Mouse (Mus musculus) neural tube, embryonic 11.5 days (tissue): Measurements from ENCODE around the gene B4galt5. TPM values are rescaled to one million over a fixed set of nuclear protein-coding genes. Genes with fewer than 3 reads are reported as not detected.

ENCODE experiments used
- ATAC-seq: fragments of 200-750 bp; cut with Nextera tagmentation; 2 replicates; pipeline ENCODE4 v1.8.0; 2017; ENCODE audit warnings: moderate number of reproducible peaks, mild to moderate bottlenecking, moderate TSS enrichment, moderate library complexity; ENCODE audit not compliant: insufficient read depth, low FRiP score, low TSS enrichment
- DNase-seq: peaks from one replicate; pipeline ENCODE4 v3.0.0-alpha.2; 2015; ENCODE audit warnings: low spot score
- H3K27ac ChIP-seq: fragments of 300-500 bp; sonication (generic); 2 replicates; pipeline ENCODE4 v1.5.1; 2014; ENCODE audit warnings: low read depth, mild to moderate bottlenecking, low read length
- H3K27me3 ChIP-seq: fragments of 300-500 bp; sonication (generic); 2 replicates; pipeline ENCODE4 v1.6.1; 2014; ENCODE audit warnings: mild to moderate bottlenecking, low read length, mixed read lengths; ENCODE audit not compliant: control insufficient read depth, insufficient read depth
- H3K36me3 ChIP-seq: fragments of 300-500 bp; sonication (generic); 2 replicates; pipeline ENCODE4 v1.6.1; 2014; ENCODE audit warnings: mild to moderate bottlenecking, low read length, moderate library complexity, mixed read lengths; ENCODE audit not compliant: control insufficient read depth, insufficient read depth
- H3K4me1 ChIP-seq: fragments of 300-500 bp; sonication (generic); 2 replicates; pipeline ENCODE4 v1.6.1; 2014; ENCODE audit warnings: low read length, mixed read lengths; ENCODE audit not compliant: control insufficient read depth, insufficient read depth
- H3K4me2 ChIP-seq: fragments of 300-500 bp; sonication (generic); 2 replicates; pipeline ENCODE4 v1.6.1; 2014; ENCODE audit warnings: low read depth, mild to moderate bottlenecking, moderate library complexity
- H3K4me3 ChIP-seq: fragments of 300-500 bp; sonication (generic); 2 replicates; pipeline ENCODE4 v1.5.1; 2014; ENCODE audit warnings: low read depth, low read length
- H3K9ac ChIP-seq: fragments of 300-500 bp; sonication (generic); 2 replicates; pipeline ENCODE4 v1.6.1; 2014; ENCODE audit warnings: mild to moderate bottlenecking, low read length
- H3K9me3 ChIP-seq: fragments of 300-500 bp; sonication (generic); 2 replicates; pipeline ENCODE4 v1.6.1; 2016; ENCODE audit warnings: low read length; ENCODE audit not compliant: control insufficient read depth
- WGBS: fragments of 180-500 bp; shearing (Covaris S2); extraction: QIAGEN DNeasy Blood & Tissue Kit; methylation state at CpG from one replicate; pipeline ENCODE4 v1.1.7; 2014; 5-methylcytosine and 5-hydroxymethylcytosine counted together
- polyA plus RNA-seq: library from polyadenylated mRNA; unstranded; fragments of >200 nt; fragmentation: Nextera tagmentation; extraction: Ambion mirVana; gene quantifications from 2 replicates; pipeline ENCODE4 v1.2.1, GENCODE M21; 2014

Gene B4galt5
- polyA plus RNA-seq, 1 experiment from 2014 or later = 26.9 TPM

DNA sequence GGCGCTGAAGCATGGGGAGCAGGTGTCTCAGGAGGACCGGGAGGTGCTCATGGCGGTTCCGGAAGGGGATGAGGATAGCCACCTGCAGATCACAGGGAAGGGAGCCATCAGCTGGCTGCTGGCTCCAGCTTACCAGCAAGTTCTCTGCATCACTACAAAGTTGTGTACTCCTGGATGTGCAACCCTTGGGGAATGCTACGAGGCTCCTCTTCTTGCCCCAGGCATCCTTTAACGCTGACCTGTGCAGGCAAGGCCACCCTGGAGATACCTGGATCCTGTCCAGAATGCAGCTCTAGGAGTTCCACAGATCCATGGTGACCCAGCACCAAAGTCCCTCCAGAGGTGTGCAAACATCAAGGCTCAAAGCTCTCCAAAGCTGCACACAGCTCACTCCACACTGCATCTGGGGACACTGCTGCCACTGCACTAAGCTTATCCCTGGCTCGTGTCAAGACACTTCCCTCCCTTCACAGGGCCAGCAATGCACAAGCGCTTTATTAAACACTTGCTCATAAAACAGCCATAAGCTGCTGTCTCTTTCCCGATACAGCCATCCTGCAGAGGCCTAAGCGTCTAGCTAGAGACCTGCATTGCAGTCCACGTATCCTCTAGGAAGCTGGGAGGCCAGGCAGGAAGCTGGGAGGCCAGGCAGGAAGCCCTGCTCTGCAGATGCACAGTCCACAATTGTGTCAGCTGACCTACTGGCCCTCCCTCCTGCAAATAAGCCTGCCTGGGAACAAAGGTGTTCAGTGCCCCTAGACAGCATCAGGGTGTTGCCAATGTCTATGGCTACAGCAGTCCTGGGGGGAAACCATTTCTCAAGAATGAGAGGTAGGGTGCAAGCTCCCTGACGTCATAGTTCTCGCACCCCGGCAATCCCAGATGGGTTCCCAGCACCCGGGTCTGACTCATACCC is 42.1 kb downstream of the B4galt5 start:
- Histone ChIP-seq H3K27ac (peak overlapping the region; percentile 61), H3K4me3 (no peak overlapping the region), H3K4me1 (no peaks in the 10 kb centered on the region), H3K9ac (no peak overlapping the region), H3K27me3 (no peaks in the 10 kb centered on the region), H3K9me3 (no peaks in the 10 kb centered on the region), H3K36me3 (peaks cover 3% of the 10 kb centered on the region; the same call in 1 of the 2 replicates), H3K4me2 (no peak overlapping the region)
- 82% methylated on average over 15 of the region's 15 CpGs for WGBS
- DNase-seq = no peak
- no peak for ATAC-seq

DNA sequence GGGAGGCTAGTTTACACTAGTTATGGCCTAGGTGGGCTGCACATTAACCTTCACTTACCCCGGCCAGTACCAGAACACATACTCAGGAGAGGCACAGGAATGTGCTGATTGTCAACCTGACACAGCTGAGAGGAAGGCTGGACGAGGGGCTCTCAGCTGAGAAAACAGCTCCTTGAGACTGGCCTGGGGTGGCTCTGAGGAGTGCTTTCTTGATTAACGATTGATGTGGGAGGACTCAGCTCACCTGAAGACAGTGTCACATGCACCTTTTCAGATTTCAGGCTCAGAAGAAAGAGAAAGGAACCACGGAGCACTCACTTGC is 42.7 kb downstream of the B4galt5 start:
- DNase-seq (no peak), ATAC-seq (no peak)
- H3K36me3 ChIP-seq = peaks cover 3% of the 10 kb centered on the region; the same call in 1 of the 2 replicates
- no peaks in the 10 kb centered on the region for H3K27me3 ChIP-seq
- H3K4me3 ChIP-seq = no peak overlapping the region
- no peaks in the 10 kb centered on the region for H3K4me1 ChIP-seq
- no peak overlapping the region for H3K4me2 ChIP-seq
- no peaks in the 10 kb centered on the region for H3K9me3 ChIP-seq
- H3K27ac ChIP-seq = no peak overlapping the region
- no peak overlapping the region for H3K9ac ChIP-seq
- 91% methylated on average over 4 of the region's 4 CpGs for WGBS

DNA sequence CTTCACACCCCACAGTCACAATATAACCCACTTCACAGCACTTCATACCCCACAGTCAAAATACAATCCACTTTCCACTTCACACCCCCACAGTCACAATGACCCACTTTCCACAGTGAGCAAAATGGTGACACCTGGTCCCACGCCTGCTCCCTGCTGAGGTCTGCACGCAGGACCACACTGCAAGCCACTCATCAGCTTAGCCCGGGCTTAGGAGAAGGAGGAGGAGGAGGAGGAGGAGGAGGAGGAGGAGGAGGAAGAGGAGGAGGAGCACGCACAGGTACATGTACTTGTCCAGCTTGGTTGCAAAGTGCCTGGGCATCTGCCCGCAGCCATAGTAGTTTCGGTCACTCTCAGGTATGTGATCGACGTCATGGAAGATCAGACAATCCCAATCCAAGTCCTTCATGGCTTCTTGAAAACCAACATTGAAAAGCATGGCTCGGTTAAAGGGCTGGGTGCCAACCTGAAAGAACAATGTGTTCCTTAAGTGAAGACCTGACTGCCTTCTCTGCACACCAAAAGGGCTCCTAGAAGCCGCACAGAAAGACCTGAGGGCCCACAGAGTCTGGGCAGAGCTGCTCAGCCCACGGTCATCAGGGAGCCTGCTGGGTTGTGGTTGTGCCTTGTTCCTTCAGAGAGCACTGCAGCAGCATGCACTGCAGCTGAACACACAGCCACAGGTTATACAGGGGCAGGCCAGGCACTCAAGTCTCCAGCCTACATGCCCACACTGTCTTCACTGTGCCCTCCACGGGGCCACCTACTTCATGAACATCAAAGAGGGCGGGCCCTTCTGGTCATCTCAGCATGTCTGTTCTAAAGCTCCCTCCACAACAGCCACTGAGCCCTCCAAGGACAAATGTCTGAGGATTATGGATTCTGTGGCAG is 43.4 kb downstream of the B4galt5 start:
- DNase-seq (no peak), ATAC-seq (no peak)
- H3K27me3 ChIP-seq = no peaks in the 10 kb centered on the region
- H3K27ac ChIP-seq = no peak overlapping the region
- no peaks in the 10 kb centered on the region for H3K4me1 ChIP-seq
- H3K4me3 ChIP-seq = no peak overlapping the region
- WGBS = 93% methylated on average over 13 of the region's 13 CpGs
- peaks cover 3% of the 10 kb centered on the region; the same call in 1 of the 2 replicates for H3K36me3 ChIP-seq
- H3K9ac ChIP-seq = no peak overlapping the region
- H3K4me2 ChIP-seq = no peak overlapping the region
- H3K9me3 ChIP-seq = no peaks in the 10 kb centered on the region

DNA sequence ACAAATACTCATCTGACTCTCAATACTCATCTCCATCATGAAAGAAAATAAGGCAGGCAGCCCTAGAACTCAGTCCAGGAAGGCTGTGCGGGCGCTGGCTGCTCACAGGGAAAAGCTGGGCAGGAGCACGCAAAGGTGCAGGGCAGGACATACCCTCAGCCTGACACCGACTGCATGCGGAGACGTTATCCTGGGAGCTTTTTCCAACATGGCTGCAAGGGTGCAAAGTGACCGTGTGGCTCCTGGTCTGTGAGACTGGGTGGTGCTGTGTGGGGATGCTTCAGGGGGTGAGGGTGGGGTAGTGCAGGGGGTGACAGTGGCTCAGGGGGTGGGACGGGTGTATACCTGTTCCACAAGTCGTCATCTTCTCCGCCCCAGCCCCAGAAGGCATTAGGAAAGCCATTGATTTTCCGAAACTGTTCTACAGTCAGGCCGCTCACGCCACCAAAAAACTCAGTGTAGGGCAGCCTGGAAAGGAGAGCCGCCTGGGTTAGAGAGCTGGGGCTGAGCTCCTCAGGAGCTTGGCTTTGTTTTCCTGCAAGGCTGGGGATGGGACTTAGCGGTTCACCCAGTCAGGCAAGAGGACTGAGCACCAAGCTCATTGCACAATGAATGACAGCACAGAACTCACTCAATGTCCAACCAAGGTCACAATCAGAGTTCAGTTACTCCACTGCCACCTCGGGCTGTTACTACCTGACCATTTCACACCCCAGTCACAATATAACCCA is 44.2 kb downstream of the B4galt5 start:
- H3K4me2 ChIP-seq = no peak overlapping the region
- H3K27me3 ChIP-seq = no peaks in the 10 kb centered on the region
- DNase-seq = no peak
- ATAC-seq = no peak
- no peak overlapping the region for H3K4me3 ChIP-seq
- no peaks in the 10 kb centered on the region for H3K9me3 ChIP-seq
- H3K36me3 ChIP-seq = peaks cover 3% of the 10 kb centered on the region; the same call in 1 of the 2 replicates
- H3K9ac ChIP-seq = no peak overlapping the region
- H3K4me1 ChIP-seq = peaks cover 6% of the 10 kb centered on the region
- WGBS = 92% methylated on average over 16 of the region's 16 CpGs
- H3K27ac ChIP-seq = no peak overlapping the region

DNA sequence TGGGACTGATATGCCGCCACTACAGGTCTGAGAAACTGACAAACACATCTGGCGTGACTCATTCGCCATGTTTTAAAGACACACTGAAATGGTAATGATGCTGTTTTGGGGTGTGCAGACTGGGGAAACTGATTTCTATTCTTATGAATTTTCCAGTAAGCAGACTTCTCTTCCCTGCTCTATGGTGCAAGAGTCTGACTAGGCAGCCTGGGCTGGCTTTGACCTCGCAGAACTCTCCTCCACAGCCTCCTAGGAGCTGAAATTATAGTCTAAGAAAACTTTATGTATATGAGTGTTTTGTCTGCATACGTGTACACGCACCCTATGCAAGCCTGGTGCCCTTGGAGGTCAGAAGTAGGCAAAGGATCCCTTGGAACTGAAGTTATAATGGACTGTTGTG is 45.2 kb downstream of the B4galt5 start:
- Histone ChIP-seq H3K27me3 (no peaks in the 10 kb centered on the region), H3K9ac (no peak overlapping the region), H3K9me3 (no peaks in the 10 kb centered on the region), H3K36me3 (peaks cover 3% of the 10 kb centered on the region; the same call in 1 of the 2 replicates), H3K4me3 (no peak overlapping the region), H3K4me2 (no peak overlapping the region), H3K27ac (no peak overlapping the region), H3K4me1 (peaks cover 16% of the 10 kb centered on the region)
- DNase-seq (no peak), ATAC-seq (no peak)
- 89% methylated on average over 6 of the region's 6 CpGs for WGBS

DNA sequence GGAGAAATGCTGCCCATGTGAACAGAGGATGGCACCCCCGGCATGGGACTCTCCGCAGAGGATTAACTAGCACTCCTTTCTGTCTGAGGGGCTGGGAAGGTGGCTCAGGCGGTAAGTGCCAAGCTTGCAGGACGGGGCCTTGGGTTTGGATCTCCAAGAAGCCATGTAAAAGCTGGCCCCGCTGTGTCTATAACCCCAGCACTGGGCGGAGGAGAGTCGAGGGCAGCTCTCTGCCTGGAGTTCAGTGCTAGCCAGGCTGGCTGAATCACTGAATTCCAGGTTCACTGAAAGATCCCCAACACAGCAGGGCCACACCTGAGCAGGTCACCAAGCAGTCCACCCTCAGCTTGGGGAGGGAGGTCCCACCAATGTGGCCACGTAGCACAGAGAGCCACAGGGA is 45.8 kb downstream of the B4galt5 start:
- Histone ChIP-seq H3K9ac (no peak overlapping the region), H3K27me3 (no peaks in the 10 kb centered on the region), H3K4me1 (peaks cover 20% of the 10 kb centered on the region), H3K9me3 (no peaks in the 10 kb centered on the region), H3K36me3 (peaks cover 3% of the 10 kb centered on the region; the same call in 1 of the 2 replicates), H3K4me2 (no peak overlapping the region), H3K27ac (no peak overlapping the region), H3K4me3 (no peak overlapping the region)
- DNase-seq (no peak), ATAC-seq (no peak)
- WGBS = 93% methylated on average over 8 of the region's 8 CpGs

DNA sequence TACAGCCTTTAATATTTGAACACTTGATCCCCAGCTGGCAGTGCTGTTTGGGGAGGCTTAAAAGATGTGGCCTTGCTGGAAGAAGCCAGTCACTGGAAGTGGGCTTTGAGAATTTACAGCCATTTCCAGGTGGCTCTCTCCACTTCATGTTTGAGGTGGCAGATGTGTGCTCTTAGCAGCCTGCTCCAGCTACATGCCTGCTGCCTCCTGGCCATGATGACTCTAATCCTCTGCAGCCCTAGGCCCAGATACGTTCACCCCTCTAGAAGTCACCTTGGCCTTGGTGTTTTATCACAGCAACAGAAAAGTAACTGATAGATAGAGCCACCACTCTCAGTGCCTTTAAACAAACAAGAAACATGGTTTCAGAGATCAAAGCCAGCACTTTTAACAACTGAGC is 46.3 kb downstream of the B4galt5 start:
- Histone ChIP-seq H3K9me3 (no peaks in the 10 kb centered on the region), H3K4me1 (peaks cover 20% of the 10 kb centered on the region), H3K4me2 (no peak overlapping the region), H3K9ac (no peak overlapping the region), H3K4me3 (no peak overlapping the region), H3K36me3 (peaks cover 3% of the 10 kb centered on the region; the same call in 1 of the 2 replicates), H3K27me3 (no peaks in the 10 kb centered on the region), H3K27ac (no peak overlapping the region)
- 77% methylated on average over 1 of the region's 1 CpGs for WGBS
- ATAC-seq (no peak), DNase-seq (no peak)

DNA sequence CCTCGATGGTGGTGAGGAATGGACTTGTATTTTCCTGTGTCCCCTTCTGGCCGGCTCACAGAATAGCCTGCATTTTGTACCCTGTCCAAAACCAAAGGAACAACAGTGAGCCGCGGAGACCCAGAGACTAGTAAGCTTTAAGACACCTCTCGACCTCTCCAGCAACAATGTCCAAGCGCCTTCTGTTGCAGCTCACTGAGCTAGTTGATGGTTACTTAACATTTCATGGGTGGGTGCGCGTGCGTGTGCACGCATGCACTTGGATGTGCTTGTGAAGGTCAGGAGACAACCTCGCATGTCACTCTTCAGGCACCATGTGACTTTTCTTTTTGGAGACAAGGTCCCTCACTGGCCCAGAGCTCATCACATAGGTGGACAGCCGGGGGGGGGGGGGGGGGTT is 47.0 kb downstream of the B4galt5 start:
- Histone ChIP-seq H3K4me1 (peaks cover 20% of the 10 kb centered on the region), H3K4me3 (no peak overlapping the region), H3K27me3 (no peaks in the 10 kb centered on the region), H3K9me3 (no peaks in the 10 kb centered on the region), H3K27ac (no peak overlapping the region), H3K36me3 (peaks cover 3% of the 10 kb centered on the region; the same call in 1 of the 2 replicates), H3K9ac (no peak overlapping the region), H3K4me2 (no peak overlapping the region)
- ATAC-seq = no peak
- WGBS = 95% methylated on average over 12 of the region's 12 CpGs
- DNase-seq = no peak
